In genomic region chr10:128338415-128338814, GRCm38 (mm10) we compare ENCODE assay signal across 8 mouse cellular contexts. TPM values are rescaled to one million over a fixed set of nuclear protein-coding genes. Genes with fewer than 3 reads are reported as not detected.
DNase-seq lines count a peak whose midpoint lies in the region; ATAC-seq lines count a peak whose summit lies in the region.

No protein-coding gene starts in this region.

- peak overlapping the region; percentile 91 for H3K4me3 ChIP-seq in liver, embryonic 12.5 days
- H3K4me3 ChIP-seq in stomach, embryonic 16.5 days (replicated peaks; ENCODE audit: low read length) = peak overlapping the region; percentile 98

- H3K27me3 ChIP-seq in liver, embryonic 12.5 days (replicated peaks) = no peaks in the 10 kb centered on the region
- H3K27me3 ChIP-seq in stomach, embryonic 16.5 days (ENCODE audit: control insufficient read depth, insufficient read depth, low read length) = no peaks in the 10 kb centered on the region

- H3K9ac ChIP-seq in liver, embryonic 12.5 days = peak overlapping the region; percentile 92
- H3K9ac ChIP-seq in stomach, embryonic 16.5 days (ENCODE audit: low read length) = peak overlapping the region; percentile 95

- peaks cover 84% of the 10 kb centered on the region for H3K4me1 ChIP-seq in liver, embryonic 12.5 days
- peaks cover 15% of the 10 kb centered on the region for H3K4me1 ChIP-seq in stomach, embryonic 16.5 days (ENCODE audit: control insufficient read depth, insufficient read depth, low read length)

- no peaks in the 10 kb centered on the region for H3K9me3 ChIP-seq in liver, embryonic 12.5 days (replicated peaks)
- no peaks in the 10 kb centered on the region for H3K9me3 ChIP-seq in stomach, embryonic 16.5 days (replicated peaks; ENCODE audit: control insufficient read depth, low read length)

- 9% methylated on average over 5 of the region's 5 CpGs for WGBS in liver, embryonic 12.5 days (ENCODE audit: insufficient replicate concordance)
- WGBS in stomach, embryonic 16.5 days = 15% methylated on average over 5 of the region's 5 CpGs

- peak overlapping the region; percentile 95 for H3K27ac ChIP-seq in liver, embryonic 12.5 days
- peak overlapping the region; percentile 98 for H3K27ac ChIP-seq in stomach, embryonic 16.5 days (ENCODE audit: low read length)

- ATAC-seq in erythroid progenitor cell, adult 5-6 weeks (replicated peaks; ENCODE audit: low FRiP score, poor library complexity, severe bottlenecking) = peak; percentile 6; the same call in 1 of the 2 replicates
- peak; percentile 2; the same call in 1 of the 2 replicates for ATAC-seq in liver, embryonic 12.5 days
- peak; percentile 15; the same call in 1 of the 2 replicates for ATAC-seq in stomach, embryonic 16.5 days (ENCODE audit: insufficient read depth, low FRiP score)
- no peak for ATAC-seq in cerebellum, adult (ENCODE audit: insufficient number of reproducible peaks, low FRiP score, low TSS enrichment)

- H3K36me3 ChIP-seq in liver, embryonic 12.5 days = peaks cover 29% of the 10 kb centered on the region
- no peaks in the 10 kb centered on the region for H3K36me3 ChIP-seq in stomach, embryonic 16.5 days (ENCODE audit: control insufficient read depth, insufficient read depth, low read length)

- DNase-seq in cerebellum, adult 9-10 months = peak; percentile 51
- no peak for DNase-seq in cerebellum, adult 18-20 months
- peak; percentile 43 to 44 for DNase-seq in B cell, adult 2 months
- no peak for DNase-seq in cerebellum, postnatal 4 days (ENCODE audit: low spot score in 2 of 2)

- H3K4me2 ChIP-seq in liver, embryonic 12.5 days = peak overlapping the region; percentile 86
- H3K4me2 ChIP-seq in stomach, embryonic 16.5 days (ENCODE audit: low read depth, low read length) = peak overlapping the region; percentile 84

RNA-seq across cellular contexts. Expression of gene Cs, which starts 0.9 kb away (rescaled TPM):
- total RNA-seq in erythroid progenitor cell, adult 5-6 weeks (2015; ENCODE audit: low replicate concordance) = 92.3 and 106 TPM in 2 replicates
- 58.9 and 60.6 TPM in 2 replicates for total RNA-seq in erythroid progenitor cell, adult 5-6 weeks (2017; ENCODE audit: low replicate concordance)
- 183 and 187 TPM in 2 replicates for polyA plus RNA-seq in liver, embryonic 12.5 days (2016; fragmentation: Nextera tagmentation; extraction: Ambion mirVana)
- polyA plus RNA-seq in stomach, embryonic 16.5 days (2015; fragmentation: Nextera tagmentation; extraction: Ambion mirVana) = 221 and 230 TPM in 2 replicates

RNA-seq across cellular contexts. Expression of gene Cnpy2, which starts 16.2 kb away (rescaled TPM):
- total RNA-seq in erythroid progenitor cell, adult 5-6 weeks (2015; ENCODE audit: low replicate concordance) = 40.7 and 44.4 TPM in 2 replicates
- 29.4 and 38.9 TPM in 2 replicates for total RNA-seq in erythroid progenitor cell, adult 5-6 weeks (2017; ENCODE audit: low replicate concordance)
- 107 and 114 TPM in 2 replicates for polyA plus RNA-seq in liver, embryonic 12.5 days (2016; fragmentation: Nextera tagmentation; extraction: Ambion mirVana)
- polyA plus RNA-seq in stomach, embryonic 16.5 days (2015; fragmentation: Nextera tagmentation; extraction: Ambion mirVana) = 310 and 315 TPM in 2 replicates

RNA-seq across cellular contexts. Expression of gene Coq10a, which starts 30.4 kb away (rescaled TPM):
- total RNA-seq in erythroid progenitor cell, adult 5-6 weeks (2015; ENCODE audit: low replicate concordance) = 1.1 and 14.3 TPM in 2 replicates
- total RNA-seq in erythroid progenitor cell, adult 5-6 weeks (2017; ENCODE audit: low replicate concordance) = 2.3 and 3.3 TPM in 2 replicates
- polyA plus RNA-seq in liver, embryonic 12.5 days (2016; fragmentation: Nextera tagmentation; extraction: Ambion mirVana) = 8.7 and 8.9 TPM in 2 replicates
- 3.4 and 3.5 TPM in 2 replicates for polyA plus RNA-seq in stomach, embryonic 16.5 days (2015; fragmentation: Nextera tagmentation; extraction: Ambion mirVana)

RNA-seq across cellular contexts. Expression of gene Pan2, which starts 35.3 kb away (rescaled TPM):
- 34.8 and 42.9 TPM in 2 replicates for total RNA-seq in erythroid progenitor cell, adult 5-6 weeks (2015; ENCODE audit: low replicate concordance)
- 27.0 and 27.5 TPM in 2 replicates for total RNA-seq in erythroid progenitor cell, adult 5-6 weeks (2017; ENCODE audit: low replicate concordance)
- polyA plus RNA-seq in liver, embryonic 12.5 days (2016; fragmentation: Nextera tagmentation; extraction: Ambion mirVana) = 17.9 and 18.3 TPM in 2 replicates
- polyA plus RNA-seq in stomach, embryonic 16.5 days (2015; fragmentation: Nextera tagmentation; extraction: Ambion mirVana) = 29.0 and 30.4 TPM in 2 replicates

RNA-seq across cellular contexts. Expression of gene Ankrd52, which starts 38.5 kb away (rescaled TPM):
- total RNA-seq in erythroid progenitor cell, adult 5-6 weeks (2015; ENCODE audit: low replicate concordance) = 11.9 and 20.5 TPM in 2 replicates
- total RNA-seq in erythroid progenitor cell, adult 5-6 weeks (2017; ENCODE audit: low replicate concordance) = 4.4 and 10.2 TPM in 2 replicates
- polyA plus RNA-seq in liver, embryonic 12.5 days (2016; fragmentation: Nextera tagmentation; extraction: Ambion mirVana) = 9.3 TPM in 2 replicates
- 8.4 and 10.0 TPM in 2 replicates for polyA plus RNA-seq in stomach, embryonic 16.5 days (2015; fragmentation: Nextera tagmentation; extraction: Ambion mirVana)

Comparison
In these comparisons a context has a peak if more than half of its experiments do, and no peak if none do; other contexts are left out.
1. DNase-seq: peak in cerebellum, adult 9-10 months (single experiment) and B cell, adult 2 months (2 of 2); none in cerebellum, adult 18-20 months (0 of 2) and cerebellum, postnatal 4 days (0 of 2).